Mouse (Mus musculus) lung, postnatal 0 days (tissue): ENCODE data around the gene Adgrl3. TPM values are rescaled to one million over a fixed set of nuclear protein-coding genes. Genes with fewer than 3 reads are reported as not detected.

Source experiments
- ATAC-seq: fragments of 200-750 bp; cut with Nextera tagmentation; 2 replicates; pipeline ENCODE4 v1.8.0; 2017; ENCODE audit warnings: moderate library complexity
- DNase-seq: peaks from one replicate; pipeline ENCODE4 v3.0.0-alpha.2; 2016; ENCODE audit warnings: low spot score
- H3K27ac ChIP-seq: fragments of 300-500 bp; sonication (generic); 2 replicates; pipeline ENCODE4 v1.5.1; 2014; ENCODE audit warnings: antibody characterized with exemption, mild to moderate bottlenecking, low read length, mixed read lengths
- H3K27me3 ChIP-seq: fragments of 300-500 bp; sonication (generic); replicated peaks from 2 replicates; pipeline ENCODE4 v1.6.1; 2014; ENCODE audit warnings: low read length, mixed read lengths; ENCODE audit not compliant: insufficient read depth
- H3K36me3 ChIP-seq: fragments of 300-500 bp; sonication (generic); 2 replicates; pipeline ENCODE4 v1.6.1; 2014; ENCODE audit warnings: low read length, mixed read lengths; ENCODE audit not compliant: insufficient read depth
- H3K4me1 ChIP-seq: fragments of 300-500 bp; sonication (generic); 2 replicates; pipeline ENCODE4 v1.6.1; 2014; ENCODE audit warnings: antibody characterized with exemption, low read depth, low read length, mixed read lengths; ENCODE audit not compliant: insufficient read depth
- H3K4me2 ChIP-seq: fragments of 300-500 bp; sonication (generic); replicated peaks from 2 replicates; pipeline ENCODE4 v1.6.1; 2014; ENCODE audit warnings: low read depth, mild to moderate bottlenecking, low read length, moderate library complexity, mixed read lengths
- H3K4me3 ChIP-seq: fragments of 300-500 bp; sonication (generic); 2 replicates; pipeline ENCODE4 v1.5.1; 2014; ENCODE audit warnings: low read depth, low read length
- H3K9ac ChIP-seq: fragments of 300-500 bp; sonication (generic); replicated peaks from 2 replicates; pipeline ENCODE4 v1.6.1; 2014; ENCODE audit warnings: low read depth, mild to moderate bottlenecking
- H3K9me3 ChIP-seq: fragments of 300-500 bp; sonication (generic); 2 replicates; pipeline ENCODE4 v1.6.1; 2016; ENCODE audit warnings: low read length, mixed read lengths
- CTCF ChIP-seq: IDR thresholded peaks from 2 replicates; pipeline ENCODE4 v1.5.1; 2016; ENCODE audit warnings: antibody characterized with exemption, mild to moderate bottlenecking
- EP300 ChIP-seq: IDR thresholded peaks from 2 replicates; pipeline ENCODE4 v1.6.1; 2016; ENCODE audit warnings: antibody characterized with exemption, mild to moderate bottlenecking, control low read depth
- WGBS: fragments of 180-500 bp; shearing (Covaris S2); extraction: QIAGEN DNeasy Blood & Tissue Kit; methylation state at CpG from one replicate; pipeline ENCODE4 v1.1.7; 2014; 5-methylcytosine and 5-hydroxymethylcytosine counted together
- polyA plus RNA-seq: library from polyadenylated mRNA; unstranded; fragments of >200 nt; fragmentation: Nextera tagmentation; extraction: Ambion mirVana; gene quantifications from 2 replicates; pipeline ENCODE4 v1.2.1, GENCODE M21; 2015

Adgrl3 gene
- polyA plus RNA-seq, 1 experiment from 2014 or later, result 13.5 TPM

DNA sequence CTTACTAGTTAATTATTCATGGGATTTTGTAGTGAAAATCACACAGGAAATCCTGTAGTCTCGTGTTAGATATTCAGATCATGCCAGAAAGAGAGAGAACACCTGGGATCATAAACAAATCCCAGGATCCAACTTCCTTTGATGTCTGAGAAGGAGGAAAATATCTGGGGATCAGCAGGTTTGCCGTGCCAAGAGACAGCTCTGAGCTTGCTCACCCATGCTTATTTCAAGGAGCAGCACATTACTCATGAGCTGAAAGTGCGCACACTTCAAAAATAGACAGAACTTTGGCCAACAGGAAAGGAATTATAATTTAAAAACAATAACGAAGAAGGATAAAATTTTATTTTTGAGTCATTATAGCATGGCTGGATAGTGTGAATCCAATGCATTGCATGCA lies 446.0 kb downstream of the Adgrl3 start:
- no peak overlapping the region for H3K4me2 ChIP-seq
- no peak overlapping the region for H3K27ac ChIP-seq
- H3K36me3 ChIP-seq, result no peaks in the 10 kb centered on the region
- no peaks in the 10 kb centered on the region for H3K9me3 ChIP-seq
- no peaks in the 10 kb centered on the region for H3K27me3 ChIP-seq
- no peak for DNase-seq
- no peak overlapping the region for H3K4me3 ChIP-seq
- TF ChIP-seq EP300 (no peak), CTCF (no peak)
- H3K4me1 ChIP-seq, result no peaks in the 10 kb centered on the region
- no peak for ATAC-seq
- H3K9ac ChIP-seq, result no peak overlapping the region
- 39% methylated on average over 4 of the region's 4 CpGs for WGBS

- TF ChIP-seq CTCF, result no peak
- TF ChIP-seq EP300, result no peak
- no peaks in the 10 kb centered on the region for H3K9me3 ChIP-seq
- H3K27me3 ChIP-seq, result no peaks in the 10 kb centered on the region
- H3K36me3 ChIP-seq, result no peaks in the 10 kb centered on the region
- H3K4me2 ChIP-seq, result no peak overlapping the region
- WGBS, result 62% methylated on average over 2 of the region's 2 CpGs
- DNase-seq (no peak), ATAC-seq (no peak)
- no peak overlapping the region for H3K9ac ChIP-seq
- H3K4me3 ChIP-seq, result no peak overlapping the region
- peaks cover 7% of the 10 kb centered on the region; the same call in 1 of the 2 replicates for H3K4me1 ChIP-seq
- H3K27ac ChIP-seq, result no peak overlapping the region
Observed at GRCm38 (mm10) chr5:81474681-81475080, 454.7 kb downstream of the Adgrl3 start.

DNA sequence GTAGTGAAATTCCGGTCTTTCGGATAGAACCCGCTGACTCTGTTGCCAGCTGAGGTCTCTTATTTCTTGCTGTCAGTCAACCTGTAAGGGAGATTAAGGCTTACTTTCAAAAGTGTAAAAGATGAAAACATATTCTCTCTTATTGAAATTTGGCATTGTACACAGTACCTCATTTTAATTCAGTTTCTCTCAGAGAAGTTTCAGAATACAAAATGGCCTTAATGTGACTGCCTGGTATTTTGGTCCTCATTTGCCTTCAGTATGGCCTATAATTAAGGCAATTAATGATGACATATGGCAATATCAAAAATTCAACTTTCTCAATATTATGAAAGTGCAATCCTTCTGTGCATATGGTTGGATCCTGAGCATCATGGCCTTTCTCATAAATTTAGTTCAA lies 455.5 kb downstream of the Adgrl3 start:
- Histone ChIP-seq H3K9me3 (no peaks in the 10 kb centered on the region), H3K4me3 (no peak overlapping the region), H3K27ac (no peak overlapping the region), H3K9ac (no peak overlapping the region), H3K4me2 (no peak overlapping the region), H3K36me3 (no peaks in the 10 kb centered on the region), H3K4me1 (peaks cover 7% of the 10 kb centered on the region; the same call in 1 of the 2 replicates), H3K27me3 (no peaks in the 10 kb centered on the region)
- 95% methylated on average over 3 of the region's 3 CpGs for WGBS
- DNase-seq (no peak), ATAC-seq (no peak)
- TF ChIP-seq CTCF (no peak), EP300 (no peak)

GRCm38 (mm10) chr5:81475971-81476606 lies 456.2 kb downstream of the Adgrl3 start:
- TF ChIP-seq CTCF, result no peak
- no peak; the same call in 1 of the 2 replicates for TF ChIP-seq EP300
- Histone ChIP-seq H3K9ac (no peak overlapping the region), H3K4me1 (peaks cover 7% of the 10 kb centered on the region; the same call in 1 of the 2 replicates), H3K4me3 (no peak overlapping the region), H3K4me2 (no peak overlapping the region), H3K27me3 (no peaks in the 10 kb centered on the region), H3K27ac (no peak overlapping the region), H3K9me3 (no peaks in the 10 kb centered on the region), H3K36me3 (no peaks in the 10 kb centered on the region)
- ATAC-seq, result peak; percentile 44; the same call in 1 of the 2 replicates
- DNase-seq, result peak; percentile 21
- WGBS, result 10% methylated on average over 8 of the region's 8 CpGs

- no peak overlapping the region for H3K27ac ChIP-seq
- no peaks in the 10 kb centered on the region for H3K9me3 ChIP-seq
- TF ChIP-seq CTCF (no peak), EP300 (no peak)
- WGBS, result 89% methylated on average over 3 of the region's 3 CpGs
- no peak overlapping the region for H3K9ac ChIP-seq
- no peak overlapping the region for H3K4me2 ChIP-seq
- no peaks in the 10 kb centered on the region for H3K27me3 ChIP-seq
- H3K4me3 ChIP-seq, result no peak overlapping the region
- peaks cover 4% of the 10 kb centered on the region; the same call in 1 of the 2 replicates for H3K4me1 ChIP-seq
- H3K36me3 ChIP-seq, result no peaks in the 10 kb centered on the region
- ATAC-seq (no peak), DNase-seq (no peak)
Observed at GRCm38 (mm10) chr5:81480911-81481310, 461.0 kb downstream of the Adgrl3 start.

DNA sequence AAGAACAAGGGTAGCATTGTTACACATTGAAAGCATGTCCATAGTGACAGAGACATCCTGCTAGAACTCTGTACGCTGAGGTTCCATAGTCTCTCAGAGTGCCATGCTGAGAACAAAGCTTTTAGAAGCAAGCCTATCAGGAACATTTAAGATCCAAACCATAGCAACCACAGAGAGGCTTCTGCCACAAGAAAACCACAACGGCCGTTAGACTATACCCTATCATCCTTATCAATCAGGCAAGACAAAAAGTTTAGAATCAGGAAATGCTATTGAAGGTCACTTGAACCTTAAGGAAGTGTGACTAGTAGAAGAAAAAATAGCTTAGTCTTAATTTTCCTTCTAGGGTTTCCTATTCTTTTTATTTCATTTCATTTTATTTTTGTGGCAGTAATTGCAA lies 464.0 kb downstream of the Adgrl3 start:
- TF ChIP-seq CTCF (no peak), EP300 (no peak)
- Histone ChIP-seq H3K27me3 (no peaks in the 10 kb centered on the region), H3K9ac (no peak overlapping the region), H3K4me2 (no peak overlapping the region), H3K27ac (no peak overlapping the region), H3K36me3 (no peaks in the 10 kb centered on the region), H3K9me3 (no peaks in the 10 kb centered on the region), H3K4me1 (no peaks in the 10 kb centered on the region), H3K4me3 (no peak overlapping the region)
- ATAC-seq (no peak), DNase-seq (no peak)
- 56% methylated on average over 3 of the region's 3 CpGs for WGBS

- H3K36me3 ChIP-seq, result no peaks in the 10 kb centered on the region
- ATAC-seq, result no peak
- H3K27ac ChIP-seq, result no peak overlapping the region
- no peaks in the 10 kb centered on the region for H3K9me3 ChIP-seq
- DNase-seq, result no peak
- H3K4me3 ChIP-seq, result no peak overlapping the region
- no peak for TF ChIP-seq CTCF
- no peak for TF ChIP-seq EP300
- H3K4me2 ChIP-seq, result no peak overlapping the region
- no peaks in the 10 kb centered on the region for H3K4me1 ChIP-seq
- 89% methylated on average over 3 of the region's 3 CpGs for WGBS
- no peaks in the 10 kb centered on the region for H3K27me3 ChIP-seq
- H3K9ac ChIP-seq, result no peak overlapping the region
Observed at GRCm38 (mm10) chr5:81501076-81501475, 481.1 kb downstream of the Adgrl3 start.
